Mouse (Mus musculus): ENCODE data around the gene Chia1. TPM values are rescaled to one million over a fixed set of nuclear protein-coding genes. Genes with fewer than 3 reads are reported as not detected.
"Not testable (repeated sequence)": the region's sequence is repeated elsewhere in the genome, so short reads cannot be mapped to it uniquely, and the experiment has no call there.

Gene Chia1
- total and polyA plus RNA-seq, 2 experiments from 2014 or later, result 1.9 to 2.1 TPM

GRCm38 (mm10) chr3:106144081-106144480, 31.1 kb downstream of the Chia1 start:
- Histone ChIP-seq H3K9ac (no peak overlapping the region), H3K27ac (ENCODE audit: low read depth, low read length) (no peak overlapping the region), H3K9me3 (ENCODE audit: low read length) (no peaks in the 10 kb centered on the region), H3K4me2 (ENCODE audit: low read depth) (no peak overlapping the region), H3K36me3 (ENCODE audit: insufficient read depth) (no peaks in the 10 kb centered on the region), H3K4me1 (ENCODE audit: insufficient read depth) (no peaks in the 10 kb centered on the region), H3K4me3 (ENCODE audit: low read depth, low read length) (no peak overlapping the region), H3K27me3 (ENCODE audit: insufficient read depth, low read length) (no peaks in the 10 kb centered on the region)
- 93% methylated on average over 10 of the region's 10 CpGs for WGBS
- TF ChIP-seq CTCF (IDR thresholded peaks at IDR 0.05; ENCODE audit: low read depth), result no peak
- no peak for DNase-seq
- ATAC-seq, result no peak

GRCm38 (mm10) chr3:106154413-106154812, 41.4 kb downstream of the Chia1 start:
- DNase-seq (no peak), ATAC-seq (no peak)
- no peaks in the 10 kb centered on the region for H3K36me3 ChIP-seq (ENCODE audit: insufficient read depth)

DNA sequence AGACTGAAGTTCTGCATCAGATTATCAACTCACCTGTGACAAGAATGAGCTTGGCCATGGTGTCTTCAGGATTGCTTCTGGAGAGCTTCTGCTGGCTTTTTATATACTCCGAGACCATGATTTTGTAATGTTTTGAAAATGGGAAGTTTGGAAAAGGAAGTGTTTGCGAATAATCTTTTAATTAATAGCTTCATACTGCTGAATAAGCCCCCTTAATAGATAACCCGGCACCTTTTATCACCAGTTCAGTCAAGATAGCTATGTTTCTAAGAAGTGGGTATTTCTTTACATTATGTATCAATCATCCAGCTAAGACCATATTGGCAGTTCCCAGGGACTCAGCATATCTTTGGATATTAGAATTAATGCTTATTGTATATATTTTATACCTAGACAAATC, 54.4 kb downstream of the Chia1 start, which contains the start of gene Chil3:
Chil3 (minus strand) TSS at position 101 of the 400 bp plus-strand sequence.
- no peak within 1 kb of the TSS for H3K4me3 ChIP-seq (ENCODE audit: low read depth, low read length)
- WGBS, result 87% methylated on average over 3 of the region's 3 CpGs

More at GRCm38 (mm10) chr3:106154413-106154812, 41.4 kb downstream of the Chia1 start:
- TF ChIP-seq CTCF (IDR thresholded peaks at IDR 0.05; ENCODE audit: low read depth), result no peak
- WGBS, result 89% methylated on average over 2 of the region's 2 CpGs
- Histone ChIP-seq H3K9ac (no peak overlapping the region), H3K9me3 (ENCODE audit: low read length) (no peaks in the 10 kb centered on the region), H3K4me3 (ENCODE audit: low read depth, low read length) (no peak overlapping the region), H3K27ac (ENCODE audit: low read depth, low read length) (no peak overlapping the region), H3K4me2 (ENCODE audit: low read depth) (no peak overlapping the region), H3K4me1 (ENCODE audit: insufficient read depth) (no peaks in the 10 kb centered on the region), H3K27me3 (ENCODE audit: insufficient read depth, low read length) (no peaks in the 10 kb centered on the region)

DNA sequence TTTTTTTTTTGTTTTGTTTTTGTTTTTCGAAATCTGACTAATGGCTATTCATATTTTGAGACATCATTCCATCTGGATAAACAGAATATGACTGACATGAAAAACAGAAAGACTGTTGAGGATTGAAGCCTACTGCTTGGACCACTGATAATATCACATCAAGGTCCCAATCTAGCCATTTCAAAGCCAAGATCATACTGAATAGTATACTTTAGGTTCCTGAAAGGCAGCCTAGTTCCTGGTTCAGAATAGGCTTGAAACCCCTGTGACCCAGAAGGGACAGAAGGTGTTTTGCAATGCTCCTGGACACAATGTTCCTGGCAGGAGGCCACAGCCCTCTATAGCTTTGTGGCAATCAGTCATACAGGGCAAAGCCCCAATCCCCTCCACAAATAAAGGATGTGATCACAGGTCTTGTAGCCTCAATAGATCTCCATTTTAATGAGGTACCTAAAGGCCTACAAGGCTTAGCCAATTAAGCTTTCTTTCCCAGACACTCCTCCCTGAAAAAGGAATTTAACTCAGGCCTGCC, 57.6 kb downstream of the Chia1 start:
- H3K4me2 ChIP-seq (ENCODE audit: low read depth), result no peak overlapping the region
- no peaks in the 10 kb centered on the region for H3K27me3 ChIP-seq (ENCODE audit: insufficient read depth, low read length)
- H3K9ac ChIP-seq, result no peak overlapping the region
- no peaks in the 10 kb centered on the region for H3K4me1 ChIP-seq (ENCODE audit: insufficient read depth)
- no peak overlapping the region for H3K4me3 ChIP-seq (ENCODE audit: low read depth, low read length)
- no peaks in the 10 kb centered on the region for H3K9me3 ChIP-seq (ENCODE audit: low read length)
- ATAC-seq (no peak), DNase-seq (no peak)
- no peak overlapping the region for H3K27ac ChIP-seq (ENCODE audit: low read depth, low read length)
- no peak for TF ChIP-seq CTCF (IDR thresholded peaks at IDR 0.05; ENCODE audit: low read depth)
- WGBS, result 72% methylated on average over 1 of the region's 1 CpGs
- H3K36me3 ChIP-seq (ENCODE audit: insufficient read depth), result no peaks in the 10 kb centered on the region

More for the DNA sequence above, 54.4 kb downstream of the Chia1 start, which contains the start of gene Chil3:
- Histone ChIP-seq H3K27me3 (ENCODE audit: insufficient read depth, low read length) (no peaks in the 10 kb centered on the region), H3K27ac (ENCODE audit: low read depth, low read length) (no peak within 1 kb of the TSS), H3K36me3 (ENCODE audit: insufficient read depth) (no peaks in the 10 kb centered on the region), H3K4me1 (ENCODE audit: insufficient read depth) (no peaks in the 10 kb centered on the region), H3K9ac (no peak within 1 kb of the TSS), H3K9me3 (ENCODE audit: low read length) (no peaks in the 10 kb centered on the region), H3K4me2 (ENCODE audit: low read depth) (no peak within 1 kb of the TSS)
- DNase-seq, result no peak
- TF ChIP-seq CTCF (IDR thresholded peaks at IDR 0.05; ENCODE audit: low read depth), result no peak
- ATAC-seq, result no peak

GRCm38 (mm10) chr3:106171135-106171731, 58.2 kb downstream of the Chia1 start:
- no peak for TF ChIP-seq CTCF (IDR thresholded peaks at IDR 0.05; ENCODE audit: low read depth)
- DNase-seq, result no peak
- H3K36me3 ChIP-seq (ENCODE audit: insufficient read depth), result no peaks in the 10 kb centered on the region
- H3K27me3 ChIP-seq (ENCODE audit: insufficient read depth, low read length), result no peaks in the 10 kb centered on the region
- no peak for ATAC-seq
- no peaks in the 10 kb centered on the region for H3K4me1 ChIP-seq (ENCODE audit: insufficient read depth)
- no peak overlapping the region for H3K4me2 ChIP-seq (ENCODE audit: low read depth)
- no peak overlapping the region for H3K27ac ChIP-seq (ENCODE audit: low read depth, low read length)
- 79% methylated on average over 1 of the region's 1 CpGs for WGBS
- H3K4me3 ChIP-seq (ENCODE audit: low read depth, low read length), result no peak overlapping the region
- H3K9ac ChIP-seq, result no peak overlapping the region
- no peaks in the 10 kb centered on the region for H3K9me3 ChIP-seq (ENCODE audit: low read length)

- H3K36me3 ChIP-seq (ENCODE audit: insufficient read depth); H3K27ac ChIP-seq (ENCODE audit: low read depth, low read length); H3K9ac ChIP-seq; DNase-seq; H3K9me3 ChIP-seq (ENCODE audit: low read length); H3K4me1 ChIP-seq (ENCODE audit: insufficient read depth); H3K27me3 ChIP-seq (ENCODE audit: insufficient read depth, low read length); H3K4me3 ChIP-seq (ENCODE audit: low read depth, low read length); H3K4me2 ChIP-seq (ENCODE audit: low read depth); ATAC-seq: not testable (repeated sequence)
- 87% methylated on average over 2 of the region's 2 CpGs for WGBS
Measured at GRCm38 (mm10) chr3:106172506-106172905, 59.5 kb downstream of the Chia1 start.

GRCm38 (mm10) chr3:106174971-106175370, 61.9 kb downstream of the Chia1 start:
- not testable (repeated sequence) for H3K4me3 ChIP-seq (ENCODE audit: low read depth, low read length); ATAC-seq; H3K27ac ChIP-seq (ENCODE audit: low read depth, low read length); H3K4me1 ChIP-seq (ENCODE audit: insufficient read depth); H3K36me3 ChIP-seq (ENCODE audit: insufficient read depth); H3K4me2 ChIP-seq (ENCODE audit: low read depth); DNase-seq; H3K27me3 ChIP-seq (ENCODE audit: insufficient read depth, low read length); H3K9me3 ChIP-seq (ENCODE audit: low read length); H3K9ac ChIP-seq
- 48% methylated on average over 2 of the region's 2 CpGs for WGBS

All from forebrain, postnatal 0 days (tissue).